Mouse (Mus musculus) limb, embryonic 11.5 days (tissue): ENCODE results near the gene Taar3. TPM values are rescaled to one million over a fixed set of nuclear protein-coding genes. Genes with fewer than 3 reads are reported as not detected.

Experiments
- ATAC-seq: fragments of 200-750 bp; cut with Nextera tagmentation; 2 replicates; pipeline ENCODE4 v1.8.0; 2017; ENCODE audit warnings: low read depth; ENCODE audit not compliant: insufficient number of reproducible peaks, low FRiP score, low TSS enrichment
- DNase-seq: peaks from one replicate; pipeline ENCODE4 v3.0.0-alpha.2; 2015; ENCODE audit warnings: low spot score
- H3K27ac ChIP-seq: fragments of 300-500 bp; sonication (generic); replicated peaks from 2 replicates; pipeline ENCODE4 v1.5.1; 2014; ENCODE audit warnings: low read depth, mild to moderate bottlenecking, low read length
- H3K27me3 ChIP-seq: fragments of 300-500 bp; sonication (generic); 2 replicates; pipeline ENCODE4 v1.6.1; 2014; ENCODE audit warnings: mild to moderate bottlenecking, low read length, mixed read lengths; ENCODE audit not compliant: control insufficient read depth, insufficient read depth
- H3K36me3 ChIP-seq: fragments of 300-500 bp; sonication (generic); 2 replicates; pipeline ENCODE4 v1.6.1; 2014; ENCODE audit warnings: mild to moderate bottlenecking, low read length, moderate library complexity, mixed read lengths; ENCODE audit not compliant: control insufficient read depth, insufficient read depth
- H3K4me1 ChIP-seq: fragments of 300-500 bp; sonication (generic); 2 replicates; pipeline ENCODE4 v1.6.1; 2014; ENCODE audit warnings: low read length, mixed read lengths; ENCODE audit not compliant: control insufficient read depth, insufficient read depth
- H3K4me2 ChIP-seq: fragments of 300-500 bp; sonication (generic); 2 replicates; pipeline ENCODE4 v1.6.1; 2014; ENCODE audit warnings: low read depth, mild to moderate bottlenecking, moderate library complexity; ENCODE audit not compliant: severe bottlenecking
- H3K4me3 ChIP-seq: fragments of 300-500 bp; sonication (generic); 2 replicates; pipeline ENCODE4 v1.5.1; 2014; ENCODE audit warnings: low read depth, low read length
- H3K9ac ChIP-seq: fragments of 300-500 bp; sonication (generic); 2 replicates; pipeline ENCODE4 v1.6.1; 2014; ENCODE audit warnings: mild to moderate bottlenecking, low read length
- H3K9me3 ChIP-seq: fragments of 300-500 bp; sonication (generic); 2 replicates; pipeline ENCODE4 v1.6.1; 2016; ENCODE audit warnings: low read length; ENCODE audit not compliant: control insufficient read depth
- WGBS: fragments of 180-500 bp; shearing (Covaris S2); extraction: QIAGEN DNeasy Blood & Tissue Kit; methylation state at CpG from one replicate; pipeline ENCODE4 v1.1.7; 2014; 5-methylcytosine and 5-hydroxymethylcytosine counted together
- polyA plus RNA-seq: library from polyadenylated mRNA; unstranded; fragments of >200 nt; fragmentation: Nextera tagmentation; extraction: Ambion mirVana; gene quantifications from 2 replicates; pipeline ENCODE4 v1.2.1, GENCODE M21; 2014

Gene Taar3
- polyA plus RNA-seq, 1 experiment from 2014 or later, result not detected

GRCm38 (mm10) chr10:23948026-23948425, 1.3 kb upstream of the Taar3 start:
- WGBS, result 81% methylated on average over 7 of the region's 7 CpGs
- no peak overlapping the region for H3K4me3 ChIP-seq
- no peak overlapping the region for H3K9ac ChIP-seq
- ATAC-seq (no peak), DNase-seq (no peak)
- H3K36me3 ChIP-seq, result no peaks in the 10 kb centered on the region
- no peak overlapping the region for H3K27ac ChIP-seq
- no peaks in the 10 kb centered on the region for H3K9me3 ChIP-seq
- no peak overlapping the region for H3K4me2 ChIP-seq
- H3K27me3 ChIP-seq, result no peaks in the 10 kb centered on the region
- no peaks in the 10 kb centered on the region for H3K4me1 ChIP-seq

- H3K27me3 ChIP-seq, result no peaks in the 10 kb centered on the region
- no peak overlapping the region for H3K9ac ChIP-seq
- no peaks in the 10 kb centered on the region for H3K36me3 ChIP-seq
- no peak overlapping the region for H3K4me2 ChIP-seq
- DNase-seq, result no peak
- H3K4me1 ChIP-seq, result no peaks in the 10 kb centered on the region
- H3K27ac ChIP-seq, result no peak overlapping the region
- H3K9me3 ChIP-seq, result no peaks in the 10 kb centered on the region
- ATAC-seq, result no peak
- 84% methylated on average over 6 of the region's 6 CpGs for WGBS
- no peak overlapping the region for H3K4me3 ChIP-seq
Measured at GRCm38 (mm10) chr10:23951714-23952113, 2.4 kb downstream of the Taar3 start.

GRCm38 (mm10) chr10:23959071-23959470, 9.7 kb downstream of the Taar3 start:
- no peak overlapping the region for H3K9ac ChIP-seq
- H3K4me3 ChIP-seq, result no peak overlapping the region
- WGBS, result 76% methylated on average over 3 of the region's 3 CpGs
- H3K4me2 ChIP-seq, result no peak overlapping the region
- H3K36me3 ChIP-seq, result no peaks in the 10 kb centered on the region
- H3K9me3 ChIP-seq, result no peaks in the 10 kb centered on the region
- H3K27me3 ChIP-seq, result no peaks in the 10 kb centered on the region
- DNase-seq (no peak), ATAC-seq (no peak)
- H3K27ac ChIP-seq, result no peak overlapping the region
- H3K4me1 ChIP-seq, result no peaks in the 10 kb centered on the region

- no peak within 1 kb of the TSS for H3K9ac ChIP-seq
- no peaks in the 10 kb centered on the region for H3K4me1 ChIP-seq
- ATAC-seq (no peak), DNase-seq (no peak)
- no peak within 1 kb of the TSS for H3K4me2 ChIP-seq
- 93% methylated on average over 13 of the region's 13 CpGs for WGBS
- H3K27ac ChIP-seq, result no peak within 1 kb of the TSS
- H3K9me3 ChIP-seq, result no peaks in the 10 kb centered on the region
- H3K4me3 ChIP-seq, result no peak within 1 kb of the TSS
- no peaks in the 10 kb centered on the region for H3K36me3 ChIP-seq
- no peaks in the 10 kb centered on the region for H3K27me3 ChIP-seq
Measured at GRCm38 (mm10) chr10:23960444-23960915, 11.1 kb downstream of the Taar3 start, which contains the start of gene Taar4. Gene Taar4 (plus strand): TSS chr10:23960494.

- no peak overlapping the region for H3K4me2 ChIP-seq
- H3K9me3 ChIP-seq, result no peaks in the 10 kb centered on the region
- no peak overlapping the region for H3K4me3 ChIP-seq
- H3K4me1 ChIP-seq, result no peaks in the 10 kb centered on the region
- DNase-seq (no peak), ATAC-seq (no peak)
- no peaks in the 10 kb centered on the region for H3K27me3 ChIP-seq
- H3K9ac ChIP-seq, result no peak overlapping the region
- WGBS, result 70% methylated on average over 3 of the region's 3 CpGs
- H3K36me3 ChIP-seq, result no peaks in the 10 kb centered on the region
- H3K27ac ChIP-seq, result no peak overlapping the region
Measured at GRCm38 (mm10) chr10:23963444-23963843, 14.1 kb downstream of the Taar3 start.

GRCm38 (mm10) chr10:23964921-23965610, 15.7 kb downstream of the Taar3 start:
- Histone ChIP-seq H3K27me3 (no peaks in the 10 kb centered on the region), H3K4me2 (no peak overlapping the region), H3K27ac (no peak overlapping the region), H3K4me1 (no peaks in the 10 kb centered on the region), H3K9me3 (no peaks in the 10 kb centered on the region), H3K4me3 (no peak overlapping the region), H3K9ac (no peak overlapping the region), H3K36me3 (no peaks in the 10 kb centered on the region)
- no peak for ATAC-seq
- DNase-seq, result no peak
- WGBS, result 84% methylated on average over 6 of the region's 6 CpGs

GRCm38 (mm10) chr10:23970656-23971165, 21.4 kb downstream of the Taar3 start, which contains the start of gene Taar5:
Gene Taar5 (plus strand): TSS chr10:23970706.
- no peak within 1 kb of the TSS for H3K4me2 ChIP-seq
- WGBS, result 86% methylated on average over 11 of the region's 11 CpGs
- H3K27ac ChIP-seq, result no peak within 1 kb of the TSS
- H3K4me1 ChIP-seq, result no peaks in the 10 kb centered on the region
- no peak within 1 kb of the TSS for H3K4me3 ChIP-seq
- H3K9me3 ChIP-seq, result no peaks in the 10 kb centered on the region
- no peak within 1 kb of the TSS for H3K9ac ChIP-seq
- ATAC-seq, result no peak
- H3K36me3 ChIP-seq, result no peaks in the 10 kb centered on the region
- DNase-seq, result no peak
- no peaks in the 10 kb centered on the region for H3K27me3 ChIP-seq

GRCm38 (mm10) chr10:23971256-23971655, 21.9 kb downstream of the Taar3 start:
- no peaks in the 10 kb centered on the region for H3K4me1 ChIP-seq
- H3K9me3 ChIP-seq, result no peaks in the 10 kb centered on the region
- H3K9ac ChIP-seq, result no peak overlapping the region
- H3K4me2 ChIP-seq, result no peak overlapping the region
- H3K27me3 ChIP-seq, result no peaks in the 10 kb centered on the region
- H3K27ac ChIP-seq, result no peak overlapping the region
- no peaks in the 10 kb centered on the region for H3K36me3 ChIP-seq
- 84% methylated on average over 5 of the region's 5 CpGs for WGBS
- no peak for ATAC-seq
- no peak overlapping the region for H3K4me3 ChIP-seq
- no peak for DNase-seq
